Mouse (Mus musculus) embryonic facial prominence, embryonic 14.5 days (tissue): ENCODE measurements at regions not wholly inside any gene's neighbourhood (a gene's known extent, or its start where the extent isn't known, plus 50 kb on each side); places are given as distances from the start of the nearest gene placed in this dataset.

Experiments used
- ATAC-seq: fragments of 200-750 bp; cut with Nextera tagmentation; 2 replicates; pipeline ENCODE4 v1.8.0; 2017; ENCODE audit warnings: low read depth, moderate number of reproducible peaks, moderate TSS enrichment
- DNase-seq: peaks from one replicate; pipeline ENCODE4 v3.0.0-alpha.2; 2015; ENCODE audit warnings: low spot score
- H3K27ac ChIP-seq: fragments of 300-500 bp; sonication (generic); replicated peaks from 2 replicates; pipeline ENCODE4 v1.5.1; 2014; ENCODE audit warnings: low read depth, mild to moderate bottlenecking, low read length, moderate library complexity
- H3K27me3 ChIP-seq: fragments of 300-500 bp; sonication (generic); replicated peaks from 2 replicates; pipeline ENCODE4 v1.6.1; 2014; ENCODE audit warnings: low read length; ENCODE audit not compliant: control insufficient read depth, insufficient read depth
- H3K36me3 ChIP-seq: fragments of 300-500 bp; sonication (generic); 2 replicates; pipeline ENCODE4 v1.6.1; 2014; ENCODE audit warnings: low read length, mixed read lengths; ENCODE audit not compliant: control insufficient read depth, insufficient read depth
- H3K4me1 ChIP-seq: fragments of 300-500 bp; sonication (generic); 2 replicates; pipeline ENCODE4 v1.6.1; 2014; ENCODE audit warnings: antibody characterized with exemption, low read length; ENCODE audit not compliant: control insufficient read depth, insufficient read depth
- H3K4me2 ChIP-seq: fragments of 300-500 bp; sonication (generic); 2 replicates; pipeline ENCODE4 v1.6.1; 2014; ENCODE audit warnings: low read depth, mild to moderate bottlenecking, low read length, moderate library complexity, mixed read lengths
- H3K4me3 ChIP-seq: fragments of 300-500 bp; sonication (generic); 2 replicates; pipeline ENCODE4 v1.5.1; 2014; ENCODE audit warnings: low read depth, mild to moderate bottlenecking, low read length
- H3K9ac ChIP-seq: fragments of 300-500 bp; sonication (generic); 2 replicates; pipeline ENCODE4 v1.6.1; 2014; ENCODE audit warnings: low read depth, mild to moderate bottlenecking, low read length, moderate library complexity, mixed read lengths
- H3K9me3 ChIP-seq: fragments of 300-500 bp; sonication (generic); 2 replicates; pipeline ENCODE4 v1.6.1; 2016; ENCODE audit warnings: low read length; ENCODE audit not compliant: control insufficient read depth
- WGBS: fragments of 180-500 bp; shearing (Covaris S2); extraction: QIAGEN DNeasy Blood & Tissue Kit; methylation state at CpG from one replicate; pipeline ENCODE4 v1.1.7; 2014; 5-methylcytosine and 5-hydroxymethylcytosine counted together

- Histone ChIP-seq H3K4me1 (peaks cover 14% of the 10 kb centered on the region; the same call in 1 of the 2 replicates), H3K4me2 (no peak overlapping the region), H3K9ac (no peak overlapping the region), H3K9me3 (no peaks in the 10 kb centered on the region), H3K36me3 (no peaks in the 10 kb centered on the region), H3K4me3 (no peak overlapping the region), H3K27me3 (no peaks in the 10 kb centered on the region), H3K27ac (no peak overlapping the region)
- no peak for DNase-seq
- WGBS = 49% methylated on average over 12 of the region's 12 CpGs
- ATAC-seq = no peak
Measured at GRCm38 (mm10) chr17:45936577-45936976, 95.6 kb downstream of the Vegfa start.

- ATAC-seq = no peak
- Histone ChIP-seq H3K4me1 (peaks cover 17% of the 10 kb centered on the region; the same call in 1 of the 2 replicates), H3K9me3 (no peaks in the 10 kb centered on the region), H3K36me3 (no peaks in the 10 kb centered on the region), H3K27me3 (no peaks in the 10 kb centered on the region), H3K27ac (no peak overlapping the region), H3K4me2 (no peak overlapping the region), H3K4me3 (no peak overlapping the region), H3K9ac (no peak overlapping the region)
- no peak for DNase-seq
- WGBS = 86% methylated on average over 4 of the region's 4 CpGs
Measured at GRCm38 (mm10) chr17:45935291-45935690, 96.9 kb downstream of the Vegfa start.

- no peaks in the 10 kb centered on the region for H3K9me3 ChIP-seq
- 22% methylated on average over 2 of the region's 2 CpGs for WGBS
- DNase-seq (no peak), ATAC-seq (no peak)
- H3K4me3 ChIP-seq = no peak overlapping the region
- no peaks in the 10 kb centered on the region for H3K27me3 ChIP-seq
- H3K9ac ChIP-seq = no peak overlapping the region
- no peak overlapping the region for H3K27ac ChIP-seq
- H3K4me1 ChIP-seq = peaks cover 27% of the 10 kb centered on the region
- H3K36me3 ChIP-seq = no peaks in the 10 kb centered on the region
- no peak overlapping the region for H3K4me2 ChIP-seq
Measured at GRCm38 (mm10) chr17:45934002-45934401, 98.2 kb downstream of the Vegfa start.

- no peak overlapping the region for H3K27ac ChIP-seq
- H3K4me2 ChIP-seq = no peak overlapping the region
- peaks cover 29% of the 10 kb centered on the region for H3K4me1 ChIP-seq
- H3K36me3 ChIP-seq = no peaks in the 10 kb centered on the region
- H3K9ac ChIP-seq = no peak overlapping the region
- H3K9me3 ChIP-seq = no peaks in the 10 kb centered on the region
- DNase-seq = no peak
- ATAC-seq = no peak
- H3K27me3 ChIP-seq = no peaks in the 10 kb centered on the region
- no peak overlapping the region for H3K4me3 ChIP-seq
- WGBS = 25% methylated on average over 10 of the region's 10 CpGs
Measured at GRCm38 (mm10) chr17:45933034-45933433, 99.1 kb downstream of the Vegfa start.

GRCm38 (mm10) chr17:45932611-45933010, 99.6 kb downstream of the Vegfa start:
- ATAC-seq = no peak
- Histone ChIP-seq H3K27me3 (no peaks in the 10 kb centered on the region), H3K4me1 (peaks cover 29% of the 10 kb centered on the region), H3K9me3 (no peaks in the 10 kb centered on the region), H3K4me3 (no peak overlapping the region), H3K27ac (no peak overlapping the region), H3K4me2 (no peak overlapping the region), H3K9ac (no peak overlapping the region), H3K36me3 (no peaks in the 10 kb centered on the region)
- 61% methylated on average over 6 of the region's 6 CpGs for WGBS
- no peak for DNase-seq

GRCm38 (mm10) chr17:45929591-45929990, 102.6 kb downstream of the Vegfa start:
- WGBS = 55% methylated on average over 7 of the region's 7 CpGs
- peaks cover 29% of the 10 kb centered on the region for H3K4me1 ChIP-seq
- H3K27ac ChIP-seq = peak overlapping the region; percentile 62
- H3K27me3 ChIP-seq = no peaks in the 10 kb centered on the region
- H3K4me3 ChIP-seq = no peak overlapping the region
- H3K36me3 ChIP-seq = no peaks in the 10 kb centered on the region
- peak; percentile 38; the same call in 1 of the 2 replicates for ATAC-seq
- DNase-seq = no peak
- H3K4me2 ChIP-seq = no peak overlapping the region
- no peak overlapping the region for H3K9ac ChIP-seq
- H3K9me3 ChIP-seq = no peaks in the 10 kb centered on the region

GRCm38 (mm10) chr17:45928903-45929477, 103.2 kb downstream of the Vegfa start:
- Histone ChIP-seq H3K27me3 (no peaks in the 10 kb centered on the region), H3K4me2 (no peak overlapping the region), H3K4me1 (peaks cover 26% of the 10 kb centered on the region), H3K9me3 (no peaks in the 10 kb centered on the region), H3K4me3 (no peak overlapping the region), H3K36me3 (no peaks in the 10 kb centered on the region), H3K9ac (no peak overlapping the region), H3K27ac (peak overlapping the region; percentile 62; the same call in 1 of the 2 replicates)
- ATAC-seq (no peak), DNase-seq (no peak)
- WGBS = 49% methylated on average over 8 of the region's 8 CpGs

GRCm38 (mm10) chr17:45928013-45928412, 104.2 kb downstream of the Vegfa start:
- H3K9me3 ChIP-seq = no peaks in the 10 kb centered on the region
- H3K4me2 ChIP-seq = no peak overlapping the region
- no peak overlapping the region for H3K27ac ChIP-seq
- DNase-seq (no peak), ATAC-seq (no peak)
- H3K36me3 ChIP-seq = no peaks in the 10 kb centered on the region
- no peaks in the 10 kb centered on the region for H3K27me3 ChIP-seq
- 77% methylated on average over 4 of the region's 4 CpGs for WGBS
- no peak overlapping the region for H3K9ac ChIP-seq
- no peak overlapping the region for H3K4me3 ChIP-seq
- H3K4me1 ChIP-seq = peaks cover 18% of the 10 kb centered on the region

- H3K4me1 ChIP-seq = peaks cover 12% of the 10 kb centered on the region
- H3K36me3 ChIP-seq = no peaks in the 10 kb centered on the region
- DNase-seq (no peak), ATAC-seq (no peak)
- no peak overlapping the region for H3K9ac ChIP-seq
- H3K4me2 ChIP-seq = no peak overlapping the region
- H3K4me3 ChIP-seq = no peak overlapping the region
- H3K27me3 ChIP-seq = no peaks in the 10 kb centered on the region
- H3K9me3 ChIP-seq = no peaks in the 10 kb centered on the region
- 59% methylated on average over 6 of the region's 6 CpGs for WGBS
- no peak overlapping the region for H3K27ac ChIP-seq
Measured at GRCm38 (mm10) chr17:45925845-45926244, 106.3 kb downstream of the Vegfa start.
